Mouse (Mus musculus) heart, embryonic 15.5 days (tissue): ENCODE results near the gene Gp5. TPM values are rescaled to one million over a fixed set of nuclear protein-coding genes. Genes with fewer than 3 reads are reported as not detected.

ENCODE experiments used
- ATAC-seq: fragments of 200-750 bp; cut with Nextera tagmentation; replicated peaks from 2 replicates; pipeline ENCODE4 v1.8.0; 2017; ENCODE audit warnings: low read depth, moderate TSS enrichment; ENCODE audit not compliant: insufficient number of reproducible peaks, insufficient read depth, low FRiP score
- H3K27ac ChIP-seq: fragments of 300-500 bp; sonication (generic); 2 replicates; pipeline ENCODE4 v1.5.1; 2015; ENCODE audit warnings: mild to moderate bottlenecking, inconsistent platforms
- H3K27me3 ChIP-seq: fragments of 300-500 bp; sonication (generic); 2 replicates; pipeline ENCODE4 v1.6.1; 2015; ENCODE audit warnings: inconsistent platforms
- H3K36me3 ChIP-seq: fragments of 300-500 bp; sonication (generic); 2 replicates; pipeline ENCODE4 v1.6.1; 2015; ENCODE audit warnings: mild to moderate bottlenecking, inconsistent platforms
- H3K4me1 ChIP-seq: fragments of 300-500 bp; sonication (generic); replicated peaks from 2 replicates; pipeline ENCODE4 v1.6.1; 2015; ENCODE audit warnings: inconsistent platforms
- H3K4me2 ChIP-seq: fragments of 300-500 bp; sonication (generic); 2 replicates; pipeline ENCODE4 v1.6.1; 2015; ENCODE audit warnings: inconsistent platforms, mild to moderate bottlenecking, moderate library complexity
- H3K4me3 ChIP-seq: fragments of 300-500 bp; sonication (generic); 2 replicates; pipeline ENCODE4 v1.5.1; 2015; ENCODE audit warnings: mild to moderate bottlenecking, inconsistent platforms
- H3K9ac ChIP-seq: fragments of 300-500 bp; sonication (generic); 2 replicates; pipeline ENCODE4 v1.6.1; 2015; ENCODE audit warnings: mild to moderate bottlenecking, inconsistent platforms
- H3K9me3 ChIP-seq: fragments of 300-500 bp; sonication (generic); replicated peaks from 2 replicates; pipeline ENCODE4 v1.6.1; 2016; ENCODE audit warnings: inconsistent platforms
- WGBS: fragments of 180-500 bp; shearing (Covaris S2); methylation state at CpG from one replicate; pipeline ENCODE4 v1.1.7; 2015; ENCODE audit warnings: mixed read lengths; 5-methylcytosine and 5-hydroxymethylcytosine counted together
- polyA plus RNA-seq: library from polyadenylated mRNA; unstranded; fragments of >200 nt; fragmentation: Nextera tagmentation; extraction: Ambion mirVana; gene quantifications from 2 replicates; pipeline ENCODE4 v1.2.1, GENCODE M21; 2015

The Gp5 gene
- polyA plus RNA-seq, 1 experiment from 2014 or later = 1.3 TPM

- no peak overlapping the region for H3K4me3 ChIP-seq
- H3K27me3 ChIP-seq = peaks cover 55% of the 10 kb centered on the region
- H3K36me3 ChIP-seq = no peaks in the 10 kb centered on the region
- no peaks in the 10 kb centered on the region for H3K4me1 ChIP-seq
- ATAC-seq = no peak
- no peak overlapping the region for H3K27ac ChIP-seq
- no peak overlapping the region for H3K4me2 ChIP-seq
- no peak overlapping the region for H3K9ac ChIP-seq
- H3K9me3 ChIP-seq = no peaks in the 10 kb centered on the region
- WGBS = 86% methylated on average over 6 of the region's 6 CpGs
These were observed 7.9 kb downstream of the Gp5 start for GRCm38 (mm10) chr16:30302686-30303085.

GRCm38 (mm10) chr16:30299711-30300277 is 10.8 kb downstream of the Gp5 start:
- Histone ChIP-seq H3K4me3 (no peak overlapping the region), H3K9ac (no peak overlapping the region), H3K36me3 (no peaks in the 10 kb centered on the region), H3K4me2 (no peak overlapping the region), H3K27me3 (peaks cover 34% of the 10 kb centered on the region), H3K4me1 (no peaks in the 10 kb centered on the region), H3K27ac (no peak overlapping the region), H3K9me3 (no peaks in the 10 kb centered on the region)
- ATAC-seq = no peak
- WGBS = 55% methylated on average over 10 of the region's 10 CpGs

- Histone ChIP-seq H3K36me3 (no peaks in the 10 kb centered on the region), H3K27me3 (peaks cover 22% of the 10 kb centered on the region), H3K4me2 (no peak overlapping the region), H3K4me3 (no peak overlapping the region), H3K27ac (no peak overlapping the region), H3K9me3 (no peaks in the 10 kb centered on the region), H3K4me1 (no peaks in the 10 kb centered on the region), H3K9ac (no peak overlapping the region)
- WGBS = 78% methylated on average over 7 of the region's 7 CpGs
- ATAC-seq = no peak
These were observed 13.1 kb downstream of the Gp5 start for GRCm38 (mm10) chr16:30297450-30297849.

- ATAC-seq = no peak
- Histone ChIP-seq H3K4me2 (no peak overlapping the region), H3K27me3 (peaks cover 18% of the 10 kb centered on the region), H3K4me3 (no peak overlapping the region), H3K4me1 (no peaks in the 10 kb centered on the region), H3K9ac (no peak overlapping the region), H3K36me3 (no peaks in the 10 kb centered on the region), H3K27ac (no peak overlapping the region), H3K9me3 (no peaks in the 10 kb centered on the region)
- WGBS = 79% methylated on average over 11 of the region's 11 CpGs
These were observed 13.8 kb downstream of the Gp5 start for GRCm38 (mm10) chr16:30296601-30297275.

GRCm38 (mm10) chr16:30295106-30295505 is 15.5 kb downstream of the Gp5 start:
- H3K4me3 ChIP-seq = no peak overlapping the region
- H3K27me3 ChIP-seq = peaks cover 9% of the 10 kb centered on the region
- H3K9ac ChIP-seq = no peak overlapping the region
- ATAC-seq = no peak
- H3K4me1 ChIP-seq = no peaks in the 10 kb centered on the region
- no peaks in the 10 kb centered on the region for H3K9me3 ChIP-seq
- WGBS = 85% methylated on average over 7 of the region's 7 CpGs
- H3K4me2 ChIP-seq = no peak overlapping the region
- no peak overlapping the region for H3K27ac ChIP-seq
- H3K36me3 ChIP-seq = no peaks in the 10 kb centered on the region

GRCm38 (mm10) chr16:30290436-30290835 is 20.1 kb downstream of the Gp5 start:
- no peak overlapping the region for H3K27ac ChIP-seq
- no peak overlapping the region for H3K9ac ChIP-seq
- ATAC-seq = no peak
- H3K36me3 ChIP-seq = no peaks in the 10 kb centered on the region
- no peaks in the 10 kb centered on the region for H3K4me1 ChIP-seq
- no peak overlapping the region for H3K4me2 ChIP-seq
- no peak overlapping the region for H3K4me3 ChIP-seq
- no peaks in the 10 kb centered on the region for H3K9me3 ChIP-seq
- 62% methylated on average over 6 of the region's 6 CpGs for WGBS
- peaks cover 18% of the 10 kb centered on the region for H3K27me3 ChIP-seq

GRCm38 (mm10) chr16:30285701-30286100 is 24.9 kb downstream of the Gp5 start:
- WGBS = 57% methylated on average over 4 of the region's 4 CpGs
- no peak overlapping the region for H3K4me3 ChIP-seq
- peaks cover 61% of the 10 kb centered on the region for H3K27me3 ChIP-seq
- H3K36me3 ChIP-seq = no peaks in the 10 kb centered on the region
- no peak overlapping the region for H3K9ac ChIP-seq
- no peak overlapping the region for H3K27ac ChIP-seq
- H3K4me1 ChIP-seq = peaks cover 15% of the 10 kb centered on the region
- no peaks in the 10 kb centered on the region for H3K9me3 ChIP-seq
- ATAC-seq = no peak
- H3K4me2 ChIP-seq = no peak overlapping the region

- no peak overlapping the region for H3K27ac ChIP-seq
- H3K27me3 ChIP-seq = peaks cover 61% of the 10 kb centered on the region
- peak overlapping the region; percentile 53 for H3K4me2 ChIP-seq
- ATAC-seq = no peak
- peaks cover 18% of the 10 kb centered on the region for H3K4me1 ChIP-seq
- WGBS = 2% methylated on average over 15 of the region's 15 CpGs
- no peak overlapping the region for H3K9ac ChIP-seq
- no peaks in the 10 kb centered on the region for H3K36me3 ChIP-seq
- H3K4me3 ChIP-seq = peak overlapping the region; percentile 28
- H3K9me3 ChIP-seq = no peaks in the 10 kb centered on the region
These were observed 26.7 kb downstream of the Gp5 start for GRCm38 (mm10) chr16:30283743-30284337.

GRCm38 (mm10) chr16:30282844-30283495 is 27.6 kb downstream of the Gp5 start, which contains the start of gene Lrrc15:
TSS of gene Lrrc15 (minus strand) at chr16:30283256.
- Histone ChIP-seq H3K4me1 (peaks cover 18% of the 10 kb centered on the region), H3K4me3 (peak within 1 kb of the TSS; percentile 39), H3K27ac (no peak within 1 kb of the TSS), H3K27me3 (peaks cover 54% of the 10 kb centered on the region), H3K9me3 (no peaks in the 10 kb centered on the region), H3K9ac (no peak within 1 kb of the TSS), H3K4me2 (peak within 1 kb of the TSS; percentile 62), H3K36me3 (no peaks in the 10 kb centered on the region)
- 9% methylated on average over 34 of the region's 34 CpGs for WGBS
- ATAC-seq = no peak

GRCm38 (mm10) chr16:30280676-30281297 is 29.8 kb downstream of the Gp5 start:
- 24% methylated on average over 4 of the region's 4 CpGs for WGBS
- no peaks in the 10 kb centered on the region for H3K36me3 ChIP-seq
- H3K9ac ChIP-seq = no peak overlapping the region
- ATAC-seq = no peak; the same call in 1 of the 2 replicates
- H3K27me3 ChIP-seq = peaks cover 46% of the 10 kb centered on the region
- H3K9me3 ChIP-seq = no peaks in the 10 kb centered on the region
- no peak overlapping the region for H3K4me3 ChIP-seq
- H3K27ac ChIP-seq = no peak overlapping the region
- H3K4me2 ChIP-seq = no peak overlapping the region
- H3K4me1 ChIP-seq = peaks cover 20% of the 10 kb centered on the region

- H3K36me3 ChIP-seq = no peaks in the 10 kb centered on the region
- WGBS = 77% methylated on average over 11 of the region's 11 CpGs
- no peak overlapping the region for H3K4me3 ChIP-seq
- H3K4me2 ChIP-seq = no peak overlapping the region
- H3K27ac ChIP-seq = no peak overlapping the region
- H3K27me3 ChIP-seq = peaks cover 23% of the 10 kb centered on the region
- no peak overlapping the region for H3K9ac ChIP-seq
- H3K9me3 ChIP-seq = no peaks in the 10 kb centered on the region
- no peak for ATAC-seq
- H3K4me1 ChIP-seq = peaks cover 18% of the 10 kb centered on the region
These were observed 32.2 kb downstream of the Gp5 start for GRCm38 (mm10) chr16:30278406-30278805.
